Mouse (Mus musculus) lung, embryonic 16.5 days (tissue): Measurements from ENCODE around the gene Slc38a9. TPM values are rescaled to one million over a fixed set of nuclear protein-coding genes. Genes with fewer than 3 reads are reported as not detected.

ENCODE experiments used
- ATAC-seq: fragments of 200-750 bp; cut with Nextera tagmentation; 2 replicates; pipeline ENCODE4 v1.8.0; 2017; ENCODE audit warnings: low read depth, mild to moderate bottlenecking, moderate library complexity
- H3K27ac ChIP-seq: fragments of 300-500 bp; sonication (generic); 2 replicates; pipeline ENCODE4 v1.5.1; 2014; ENCODE audit warnings: mild to moderate bottlenecking, control low read depth, low read length
- H3K27me3 ChIP-seq: fragments of 300-500 bp; sonication (generic); 2 replicates; pipeline ENCODE4 v1.6.1; 2014; ENCODE audit warnings: low read depth, low read length, mixed read lengths; ENCODE audit not compliant: control insufficient read depth, insufficient read depth
- H3K36me3 ChIP-seq: fragments of 300-500 bp; sonication (generic); 2 replicates; pipeline ENCODE4 v1.6.1; 2014; ENCODE audit warnings: low read length; ENCODE audit not compliant: control insufficient read depth, insufficient read depth
- H3K4me1 ChIP-seq: fragments of 300-500 bp; sonication (generic); replicated peaks from 2 replicates; pipeline ENCODE4 v1.6.1; 2014; ENCODE audit warnings: low read length, mixed read lengths; ENCODE audit not compliant: control insufficient read depth, insufficient read depth
- H3K4me2 ChIP-seq: fragments of 300-500 bp; sonication (generic); 2 replicates; pipeline ENCODE4 v1.6.1; 2014; ENCODE audit warnings: low read depth, low read length, control low read depth
- H3K4me3 ChIP-seq: fragments of 300-500 bp; sonication (generic); 2 replicates; pipeline ENCODE4 v1.5.1; 2014; ENCODE audit warnings: mild to moderate bottlenecking, low read length, control low read depth
- H3K9ac ChIP-seq: fragments of 300-500 bp; sonication (generic); 2 replicates; pipeline ENCODE4 v1.6.1; 2014; ENCODE audit warnings: low read length, control low read depth
- H3K9me3 ChIP-seq: fragments of 300-500 bp; sonication (generic); 2 replicates; pipeline ENCODE4 v1.6.1; 2016; ENCODE audit warnings: low read length; ENCODE audit not compliant: control insufficient read depth
- WGBS: fragments of 180-500 bp; shearing (Covaris S2); extraction: QIAGEN DNeasy Blood & Tissue Kit; methylation state at CpG from one replicate; pipeline ENCODE4 v1.1.7; 2014; 5-methylcytosine and 5-hydroxymethylcytosine counted together
- polyA plus RNA-seq: library from polyadenylated mRNA; unstranded; fragments of >200 nt; fragmentation: Nextera tagmentation; extraction: Ambion mirVana; gene quantifications from 2 replicates; pipeline ENCODE4 v1.2.1, GENCODE M21; 2015

Slc38a9 gene
- polyA plus RNA-seq, 1 experiment from 2014 or later, result 15.7 TPM

- Histone ChIP-seq H3K27ac (no peak overlapping the region), H3K4me2 (no peak overlapping the region), H3K36me3 (no peaks in the 10 kb centered on the region), H3K4me1 (no peaks in the 10 kb centered on the region), H3K9ac (no peak overlapping the region), H3K27me3 (no peaks in the 10 kb centered on the region), H3K9me3 (no peaks in the 10 kb centered on the region), H3K4me3 (no peak overlapping the region)
- ATAC-seq, result no peak
- 55% methylated on average over 10 of the region's 10 CpGs for WGBS
These were observed 126.5 kb downstream of the Slc38a9 start for GRCm38 (mm10) chr13:112786942-112787533.

Other genes starting within 250 kb of the Slc38a9 start
- gene Il6st, start 196.7 kb upstream of the Slc38a9 start, polyA plus RNA-seq, result 38.3 and 47.4 TPM in 2 replicates
- gene Il31ra, start 66.4 kb upstream of the Slc38a9 start, polyA plus RNA-seq, result not detected in 2 replicates
- 0.18 and 0.21 TPM in 2 replicates for gene Ddx4, start 8.3 kb upstream of the Slc38a9 start, polyA plus RNA-seq
- 81.5 and 90.8 TPM in 2 replicates for gene Plpp1, start 140.0 kb downstream of the Slc38a9 start, polyA plus RNA-seq